Mouse (Mus musculus): ENCODE measurements at regions not wholly inside any gene's neighbourhood (a gene's known extent, or its start where the extent isn't known, plus 50 kb on each side); places are given as distances from the start of the nearest gene placed in this dataset.

GRCm38 (mm10) chr14:86431215-86431816, 709.7 kb downstream of the Diaph3 start:
- TF ChIP-seq CTCF (IDR thresholded peaks at IDR 0.05 in 2 of 3, conservative IDR thresholded peaks at IDR 0.05 in 1 of 3; ENCODE audit: control insufficient read depth in 1 of 3, insufficient read depth in 1 of 3, low read depth in 2 of 3, low read length in 3 of 3, poor library complexity in 1 of 3, severe bottlenecking in 1 of 3) (no peak), RAD21 (IDR thresholded peaks at IDR 0.05; ENCODE audit: low read depth, low read length) (no peak), ETS1 (IDR thresholded peaks at IDR 0.05; ENCODE audit: low read depth, low read length) (no peak), CHD1 (IDR thresholded peaks at IDR 0.05; ENCODE audit: low read depth, low read length) (no peak), BHLHE40 (IDR thresholded peaks at IDR 0.05; ENCODE audit: borderline replicate concordance, low read depth, low read length) (no peak), MAX (IDR thresholded peaks at IDR 0.05; ENCODE audit: low read length) (no peak), GATA1 (IDR thresholded peaks at IDR 0.05; ENCODE audit: low read depth, low read length) (no peak), MYC (IDR thresholded peaks at IDR 0.05; ENCODE audit: low read depth, low read length) (no peak), EP300 (IDR thresholded peaks at IDR 0.05; ENCODE audit: low read depth in 1 of 2, low read length in 2 of 2) (no peak), MXI1 (IDR thresholded peaks at IDR 0.05; ENCODE audit: low read depth, low read length) (no peak), CHD2 (IDR thresholded peaks at IDR 0.05; ENCODE audit: low read length) (no peak), TAL1 (IDR thresholded peaks at IDR 0.05; ENCODE audit: low read length) (no peak), MAFK (IDR thresholded peaks at IDR 0.05; ENCODE audit: borderline replicate concordance, low read depth, low read length) (no peak)

All from MEL (cell line).